Mouse (Mus musculus) liver, embryonic 15.5 days (tissue): ENCODE data around the gene Usp19. TPM values are rescaled to one million over a fixed set of nuclear protein-coding genes. Genes with fewer than 3 reads are reported as not detected.

ENCODE experiments used
- ATAC-seq: fragments of 200-750 bp; cut with Nextera tagmentation; 2 replicates; pipeline ENCODE4 v1.8.0; 2017; ENCODE audit warnings: moderate number of reproducible peaks, mild to moderate bottlenecking, moderate library complexity; ENCODE audit not compliant: insufficient read depth
- H3K27ac ChIP-seq: fragments of 300-500 bp; sonication (generic); replicated peaks from 2 replicates; pipeline ENCODE4 v1.5.1; 2015; ENCODE audit warnings: mild to moderate bottlenecking, inconsistent platforms
- H3K27me3 ChIP-seq: fragments of 300-500 bp; sonication (generic); 2 replicates; pipeline ENCODE4 v1.6.1; 2015; ENCODE audit warnings: mild to moderate bottlenecking, inconsistent platforms
- H3K36me3 ChIP-seq: fragments of 300-500 bp; sonication (generic); replicated peaks from 2 replicates; pipeline ENCODE4 v1.6.1; 2015; ENCODE audit warnings: moderate library complexity, mild to moderate bottlenecking, inconsistent platforms
- H3K4me1 ChIP-seq: fragments of 300-500 bp; sonication (generic); replicated peaks from 2 replicates; pipeline ENCODE4 v1.6.1; 2015; ENCODE audit warnings: inconsistent platforms
- H3K4me2 ChIP-seq: fragments of 300-500 bp; sonication (generic); 2 replicates; pipeline ENCODE4 v1.6.1; 2015; ENCODE audit warnings: moderate library complexity, mild to moderate bottlenecking, inconsistent platforms
- H3K4me3 ChIP-seq: fragments of 300-500 bp; sonication (generic); replicated peaks from 2 replicates; pipeline ENCODE4 v1.5.1; 2015; ENCODE audit warnings: mild to moderate bottlenecking, inconsistent platforms
- H3K9ac ChIP-seq: fragments of 300-500 bp; sonication (generic); 2 replicates; pipeline ENCODE4 v1.6.1; 2015; ENCODE audit warnings: moderate library complexity, mild to moderate bottlenecking, inconsistent platforms
- H3K9me3 ChIP-seq: fragments of 300-500 bp; sonication (generic); replicated peaks from 2 replicates; pipeline ENCODE4 v1.6.1; 2016; ENCODE audit warnings: inconsistent platforms
- WGBS: fragments of 180-500 bp; shearing (Covaris S2); methylation state at CpG from one replicate; pipeline ENCODE4 v1.1.7; 2015; ENCODE audit warnings: mixed read lengths; ENCODE audit not compliant: insufficient replicate concordance; 5-methylcytosine and 5-hydroxymethylcytosine counted together
- polyA plus RNA-seq: library from polyadenylated mRNA; unstranded; fragments of >200 nt; fragmentation: Nextera tagmentation; extraction: Ambion mirVana; gene quantifications from 2 replicates; pipeline ENCODE4 v1.2.1, GENCODE M21; 2015

Usp19 gene
- polyA plus RNA-seq, 1 experiment from 2014 or later: 26.1 TPM

DNA sequence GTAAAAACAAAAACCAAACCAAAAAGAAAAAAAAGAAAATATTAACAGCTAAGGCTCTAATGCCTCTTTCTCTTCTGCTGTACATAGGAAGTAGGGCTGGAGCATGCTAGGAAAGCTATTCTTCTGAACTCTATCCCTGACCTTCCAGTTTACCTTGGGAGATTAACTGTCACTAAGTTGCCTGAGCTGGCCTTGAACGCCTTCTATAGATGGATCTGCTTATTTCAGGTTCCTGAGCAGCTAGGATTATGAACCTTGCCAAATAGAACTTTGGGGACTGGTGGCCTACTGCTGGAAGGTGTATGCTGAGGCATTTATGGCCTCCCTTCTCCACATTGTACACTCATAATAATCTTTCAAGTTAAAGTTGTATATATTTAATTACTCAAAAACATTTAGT lies 40.6 kb downstream of the Usp19 start:
- no peak for ATAC-seq
- H3K4me2 ChIP-seq: no peak overlapping the region

DNA sequence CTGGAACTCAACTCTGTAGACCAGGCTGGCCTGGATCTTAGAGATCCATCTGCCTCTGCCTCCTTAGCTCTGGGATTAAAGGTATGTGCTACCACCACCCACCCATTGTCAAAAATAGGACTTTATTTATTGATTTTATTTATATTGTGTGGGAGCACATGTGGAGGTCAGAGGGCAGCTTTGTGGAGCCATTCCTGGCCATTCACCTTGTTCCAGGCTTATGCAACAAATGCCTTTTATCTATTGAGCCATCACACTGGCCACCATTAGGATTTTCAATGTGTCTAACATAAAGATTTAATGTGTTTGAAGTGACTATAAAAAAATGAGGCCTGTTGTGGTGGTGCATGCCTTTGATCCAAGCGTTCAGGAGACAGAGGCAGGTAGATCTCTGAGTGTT lies 41.1 kb downstream of the Usp19 start:
- Histone ChIP-seq H3K36me3 (peaks cover 88% of the 10 kb centered on the region), H3K4me3 (no peak overlapping the region)

More for the DNA sequence above, 40.6 kb downstream of the Usp19 start:
- Histone ChIP-seq H3K9me3 (no peaks in the 10 kb centered on the region), H3K27me3 (no peaks in the 10 kb centered on the region), H3K27ac (no peak overlapping the region), H3K9ac (no peak overlapping the region), H3K4me3 (no peak overlapping the region), H3K36me3 (peaks cover 85% of the 10 kb centered on the region), H3K4me1 (no peaks in the 10 kb centered on the region)
- WGBS: 80% methylated on average over 1 of the region's 1 CpGs

DNA sequence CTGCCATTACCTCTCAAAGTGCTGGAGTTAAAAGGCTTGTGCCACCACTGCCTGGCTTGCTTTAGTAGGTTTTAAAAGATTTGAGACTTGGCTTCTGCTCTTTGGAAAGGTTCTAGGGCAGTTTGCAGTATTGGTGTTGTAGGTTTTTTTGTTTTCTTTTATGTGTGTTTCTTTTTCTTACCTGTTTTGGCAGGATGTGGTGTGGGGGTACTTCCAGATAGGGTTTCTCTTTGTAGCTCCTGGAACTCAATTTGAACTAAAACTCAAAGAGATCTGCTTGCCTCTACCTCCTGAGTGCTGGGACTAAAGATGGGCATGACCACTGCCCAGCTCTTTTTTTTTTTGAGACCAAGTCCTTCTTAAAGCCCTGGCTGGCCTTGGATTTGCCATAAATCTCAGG lies 50.4 kb downstream of the Usp19 start:
- ATAC-seq: no peak
- Histone ChIP-seq H3K4me3 (no peak overlapping the region), H3K9me3 (no peaks in the 10 kb centered on the region), H3K4me1 (no peaks in the 10 kb centered on the region), H3K27me3 (no peaks in the 10 kb centered on the region), H3K4me2 (no peak overlapping the region), H3K9ac (no peak overlapping the region), H3K27ac (no peak overlapping the region), H3K36me3 (peaks cover 92% of the 10 kb centered on the region)

More for the DNA sequence above, 41.1 kb downstream of the Usp19 start:
- Histone ChIP-seq H3K27ac (no peak overlapping the region), H3K4me2 (no peak overlapping the region), H3K4me1 (no peaks in the 10 kb centered on the region), H3K9me3 (no peaks in the 10 kb centered on the region), H3K9ac (no peak overlapping the region), H3K27me3 (no peaks in the 10 kb centered on the region)
- WGBS: 84% methylated on average over 1 of the region's 1 CpGs
- no peak for ATAC-seq

DNA sequence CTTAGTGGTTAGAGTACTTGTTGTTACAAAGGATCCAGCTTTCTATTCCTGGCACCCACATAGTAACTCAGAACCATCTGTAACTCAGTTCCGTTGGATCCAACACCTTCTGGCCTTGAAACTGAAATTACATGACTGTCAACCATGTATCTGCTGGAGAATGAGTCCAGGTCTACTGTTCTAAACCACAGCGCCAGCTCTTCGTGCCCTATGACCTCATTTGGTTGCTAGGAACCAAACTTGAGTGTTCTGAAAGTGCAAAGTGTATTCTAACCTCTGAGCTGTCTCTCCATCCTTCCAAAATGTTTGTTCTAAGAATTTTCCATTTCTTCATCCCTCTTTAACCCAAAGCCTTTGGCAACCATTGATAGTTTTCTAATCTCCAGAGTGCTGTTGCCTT lies 55.6 kb downstream of the Usp19 start:
- WGBS: 91% methylated on average over 3 of the region's 3 CpGs
- Histone ChIP-seq H3K27ac (no peak overlapping the region), H3K4me2 (no peak overlapping the region), H3K36me3 (peaks cover 98% of the 10 kb centered on the region), H3K4me3 (no peak overlapping the region), H3K9ac (no peak overlapping the region), H3K27me3 (no peaks in the 10 kb centered on the region), H3K9me3 (no peaks in the 10 kb centered on the region), H3K4me1 (peaks cover 9% of the 10 kb centered on the region; the same call in 1 of the 2 replicates)
- ATAC-seq: no peak

DNA sequence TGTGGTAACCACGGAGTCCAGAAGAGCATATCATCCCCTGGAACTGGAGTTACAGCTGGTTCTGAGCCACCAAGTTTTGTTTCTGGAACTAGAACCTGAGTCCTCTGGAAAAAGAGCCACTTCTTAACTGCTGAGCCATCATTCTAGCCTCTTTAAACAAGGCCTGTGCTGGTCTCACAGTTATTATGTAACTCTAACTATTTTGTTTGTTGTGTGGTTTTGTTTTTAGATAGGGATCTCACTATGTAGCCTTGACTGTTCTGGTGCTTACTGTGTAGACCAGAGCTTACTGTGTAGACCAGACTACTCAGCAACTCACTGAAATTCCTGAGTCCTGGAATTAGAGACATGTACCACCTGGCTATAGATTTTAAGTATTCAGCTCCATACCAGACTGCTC lies 56.5 kb downstream of the Usp19 start:
- no peak for ATAC-seq
- H3K27me3 ChIP-seq: no peaks in the 10 kb centered on the region
- no peak overlapping the region for H3K4me2 ChIP-seq
- H3K36me3 ChIP-seq: peaks cover 98% of the 10 kb centered on the region
- WGBS: 68% methylated on average over 1 of the region's 1 CpGs
- H3K9ac ChIP-seq: no peak overlapping the region
- no peak overlapping the region for H3K4me3 ChIP-seq
- peaks cover 9% of the 10 kb centered on the region; the same call in 1 of the 2 replicates for H3K4me1 ChIP-seq
- H3K27ac ChIP-seq: no peak overlapping the region
- H3K9me3 ChIP-seq: no peaks in the 10 kb centered on the region

Other genes starting within 250 kb of the Usp19 start
- 16.0 and 18.2 TPM in 2 replicates for gene Dag1, start 226.6 kb upstream of the Usp19 start, polyA plus RNA-seq
- gene Nicn1, start 200.2 kb upstream of the Usp19 start, polyA plus RNA-seq: 5.8 and 6.7 TPM in 2 replicates
- gene Amt, start 193.7 kb upstream of the Usp19 start, polyA plus RNA-seq: 11.9 and 13.3 TPM in 2 replicates
- gene Rhoa, start 184.5 kb upstream of the Usp19 start, polyA plus RNA-seq: 190 and 202 TPM in 2 replicates
- gene Tcta, start 184.4 kb upstream of the Usp19 start, polyA plus RNA-seq: 14.1 and 14.4 TPM in 2 replicates
- gene Gpx1, start 151.7 kb upstream of the Usp19 start, polyA plus RNA-seq: 6,133 and 6,280 TPM in 2 replicates
- gene Usp4, start 142.7 kb upstream of the Usp19 start, polyA plus RNA-seq: 65.1 and 76.5 TPM in 2 replicates
- gene 1700102P08Rik, start 97.8 kb upstream of the Usp19 start, polyA plus RNA-seq: 0.41 and 0.86 TPM in 2 replicates
- gene Ccdc36, start 62.1 kb upstream of the Usp19 start, polyA plus RNA-seq: 0.03 and 0.17 TPM in 2 replicates
- gene BC048562, start 54.1 kb upstream of the Usp19 start, polyA plus RNA-seq: not detected in 2 replicates
- gene Ccdc71, start 30.1 kb upstream of the Usp19 start, polyA plus RNA-seq: 18.7 and 19.4 TPM in 2 replicates
- gene Klhdc8b, start 29.0 kb upstream of the Usp19 start, polyA plus RNA-seq: 12.5 and 15.9 TPM in 2 replicates
- gene Lamb2, start 10.9 kb upstream of the Usp19 start, polyA plus RNA-seq: 8.5 and 9.0 TPM in 2 replicates
- gene Qars, start 17.1 kb downstream of the Usp19 start, polyA plus RNA-seq: 52.6 and 61.9 TPM in 2 replicates
- gene Qrich1, start 26.2 kb downstream of the Usp19 start, polyA plus RNA-seq: 43.0 and 43.5 TPM in 2 replicates
- gene Impdh2, start 69.7 kb downstream of the Usp19 start, polyA plus RNA-seq: 91.3 and 93.7 TPM in 2 replicates
- 25.6 and 26.2 TPM in 2 replicates for gene Ndufaf3, start 76.8 kb downstream of the Usp19 start, polyA plus RNA-seq
- gene Dalrd3, start 79.3 kb downstream of the Usp19 start, polyA plus RNA-seq: 29.2 and 34.2 TPM in 2 replicates
- 11.4 and 12.1 TPM in 2 replicates for gene Wdr6, start 88.1 kb downstream of the Usp19 start, polyA plus RNA-seq
- 0.36 and 0.41 TPM in 2 replicates for gene P4htm, start 107.1 kb downstream of the Usp19 start, polyA plus RNA-seq
- 29.7 and 32.3 TPM in 2 replicates for gene Arih2, start 158.8 kb downstream of the Usp19 start, polyA plus RNA-seq
- 25.4 and 26.8 TPM in 2 replicates for gene Slc25a20, start 171.5 kb downstream of the Usp19 start, polyA plus RNA-seq
- 9.5 and 10.3 TPM in 2 replicates for gene Prkar2a, start 198.7 kb downstream of the Usp19 start, polyA plus RNA-seq